8 mouse cellular contexts compared by ENCODE assay signal in the genomic region with DNA sequence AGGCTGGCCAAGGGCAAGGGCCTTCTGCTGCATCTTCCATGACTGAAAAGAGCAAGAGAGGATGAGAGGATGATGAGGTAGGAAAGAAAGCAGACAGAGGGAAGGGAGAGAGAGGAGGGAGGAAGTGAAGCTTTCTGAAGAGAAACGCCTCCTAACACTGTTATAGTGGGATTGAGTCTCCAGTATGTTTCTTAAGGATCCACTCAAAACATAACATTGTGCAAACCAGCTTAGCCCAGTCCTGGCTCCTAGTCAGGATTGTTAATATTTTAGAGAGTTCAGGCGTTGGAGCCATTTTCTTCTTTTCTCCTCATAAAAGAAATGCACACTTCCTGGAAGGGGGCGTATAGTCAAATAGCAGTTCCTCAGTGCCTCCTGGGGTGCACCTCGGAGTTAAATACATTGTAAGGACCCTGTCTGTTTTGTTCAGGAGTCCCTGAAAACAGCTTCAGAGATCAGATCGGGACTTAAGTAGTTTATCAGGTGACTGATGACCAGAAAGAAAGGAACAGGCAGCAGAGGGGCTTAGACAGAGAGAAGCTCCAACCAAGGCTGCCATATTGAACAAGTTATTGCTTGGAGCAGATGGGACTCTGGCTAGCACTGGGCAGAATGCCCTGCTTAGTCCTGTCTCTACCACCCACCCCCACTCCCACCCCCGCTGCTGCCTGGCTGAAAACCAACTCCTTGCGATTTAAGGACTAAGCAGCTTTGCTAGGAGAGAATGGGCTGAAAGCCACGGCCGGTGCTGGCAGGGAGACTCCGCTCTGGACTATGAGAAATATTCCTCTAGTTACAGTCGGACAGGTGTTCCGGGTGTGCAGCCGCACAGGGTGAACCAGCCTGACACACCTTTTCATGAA.
DNase-seq lines count a peak whose midpoint lies in the region; ATAC-seq and TF ChIP-seq lines count a peak whose summit lies in the region.

No protein-coding gene starts in this region.

- no peak overlapping the region for H3K4me3 ChIP-seq in hindbrain, postnatal 0 days (ENCODE audit: low read length)
- H3K4me3 ChIP-seq in midbrain, embryonic 15.5 days = no peak overlapping the region

- H3K4me2 ChIP-seq in hindbrain, postnatal 0 days (ENCODE audit: low read depth, low read length) = peak overlapping the region; percentile 31; the same call in 1 of the 2 replicates
- H3K4me2 ChIP-seq in midbrain, embryonic 15.5 days = no peak overlapping the region

- 47% methylated on average over 13 of the region's 13 CpGs for WGBS in hindbrain, postnatal 0 days
- WGBS in midbrain, embryonic 15.5 days = 68% methylated on average over 13 of the region's 13 CpGs

- DNase-seq in heart, adult 11 months = peak; percentile 86
- no peak for DNase-seq in heart, postnatal 10 days
- DNase-seq in hindbrain, postnatal 0 days (ENCODE audit: low spot score) = peak; percentile 92
- DNase-seq in spleen, postnatal 10 days (ENCODE audit: low spot score in 2 of 2) = no peak
- DNase-seq in urinary bladder, postnatal 25 days (ENCODE audit: low spot score) = no peak

- peak; percentile 83 for ATAC-seq in cerebellum, adult (ENCODE audit: insufficient number of reproducible peaks, low FRiP score, low TSS enrichment)
- ATAC-seq in hindbrain, postnatal 0 days = peak; percentile 90
- peak; percentile 67; the same call in 1 of the 2 replicates for ATAC-seq in midbrain, embryonic 15.5 days (replicated peaks)
- ATAC-seq in activated CD4-positive, CD25-positive, alpha-beta regulatory T cell, adult 4 months = no peak

- H3K27ac ChIP-seq in hindbrain, postnatal 0 days = peak overlapping the region; percentile 45; the same call in 1 of the 2 replicates
- no peak overlapping the region for H3K27ac ChIP-seq in midbrain, embryonic 15.5 days

- peaks cover 5% of the 10 kb centered on the region for H3K4me1 ChIP-seq in hindbrain, postnatal 0 days (ENCODE audit: insufficient read depth, low read length)
- H3K4me1 ChIP-seq in midbrain, embryonic 15.5 days = no peaks in the 10 kb centered on the region

- no peaks in the 10 kb centered on the region for H3K9me3 ChIP-seq in hindbrain, postnatal 0 days (ENCODE audit: low read length)
- no peaks in the 10 kb centered on the region for H3K9me3 ChIP-seq in midbrain, embryonic 15.5 days

- intact Hi-C loops in heart, postnatal 10 days (cut with DNase I) = no loop called here

- no peaks in the 10 kb centered on the region for H3K27me3 ChIP-seq in hindbrain, postnatal 0 days (ENCODE audit: insufficient read depth, low read length)
- H3K27me3 ChIP-seq in midbrain, embryonic 15.5 days (replicated peaks) = no peaks in the 10 kb centered on the region

- TF ChIP-seq CTCF in hindbrain, postnatal 0 days (IDR thresholded peaks at IDR 0.05; ENCODE audit: low read depth) = no peak

- no peaks in the 10 kb centered on the region for H3K36me3 ChIP-seq in hindbrain, postnatal 0 days (ENCODE audit: insufficient read depth, low read length)
- no peaks in the 10 kb centered on the region for H3K36me3 ChIP-seq in midbrain, embryonic 15.5 days (replicated peaks)

- no peak overlapping the region for H3K9ac ChIP-seq in hindbrain, postnatal 0 days (replicated peaks; ENCODE audit: low read length)
- H3K9ac ChIP-seq in midbrain, embryonic 15.5 days = no peak overlapping the region

Comparison
In these comparisons a context has a peak if more than half of its experiments do, and no peak if none do; other contexts are left out.
1. DNase-seq: peak in heart, adult 11 months (single experiment) and hindbrain, postnatal 0 days (single experiment); none in heart, postnatal 10 days (0 of 2), spleen, postnatal 10 days (0 of 2) and urinary bladder, postnatal 25 days (single experiment).